Comparison of ENCODE assay signal across 8 mouse cellular contexts in the genomic region with DNA sequence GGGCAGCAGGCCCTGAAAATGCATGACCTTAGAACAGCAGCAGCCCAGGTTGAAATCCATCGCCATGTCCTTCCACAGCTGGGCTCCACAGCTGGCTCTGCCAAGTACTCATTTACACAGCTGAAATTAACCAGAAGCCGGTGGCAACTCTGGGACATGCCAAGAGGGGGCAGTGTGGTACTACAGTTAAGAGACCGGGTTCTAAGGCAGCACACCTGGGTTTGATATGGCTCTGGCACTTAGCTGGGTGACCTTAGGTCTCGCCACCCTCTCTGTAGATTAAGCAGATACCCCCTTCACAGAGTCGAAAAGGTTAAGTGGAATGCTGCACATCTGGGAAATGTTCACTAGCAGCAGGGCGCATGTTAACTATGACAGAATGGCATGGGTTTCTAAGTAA. TPM values are rescaled to one million over a fixed set of nuclear protein-coding genes. Genes with fewer than 3 reads are reported as not detected.
DNase-seq lines count a peak whose midpoint lies in the region; ATAC-seq and TF ChIP-seq lines count a peak whose summit lies in the region.

No protein-coding gene starts in this region.

- no peaks in the 10 kb centered on the region for H3K79me2 ChIP-seq in MEL (ENCODE audit: control insufficient read depth, insufficient read depth, low read length, poor library complexity)

- TF ChIP-seq RAD21 in MEL (IDR thresholded peaks at IDR 0.05; ENCODE audit: low read depth, low read length), result peak; percentile 80

- 35% methylated on average over 6 of the region's 6 CpGs for WGBS in kidney, embryonic 14.5 days
- WGBS in liver, embryonic 14.5 days (ENCODE audit: insufficient replicate concordance), result 24% methylated on average over 6 of the region's 6 CpGs

- no peaks in the 10 kb centered on the region for H3K27me3 ChIP-seq in MEL (ENCODE audit: control insufficient read depth in 1 of 2, insufficient read depth in 2 of 2, low read length in 2 of 2)
- no peaks in the 10 kb centered on the region for H3K27me3 ChIP-seq in kidney, embryonic 14.5 days (ENCODE audit: control insufficient read depth, insufficient read depth, low read length)
- no peaks in the 10 kb centered on the region for H3K27me3 ChIP-seq in liver, embryonic 14.5 days (ENCODE audit: control insufficient read depth, insufficient read depth, low read length)

- H3K4me3 ChIP-seq in MEL (ENCODE audit: control insufficient read depth in 1 of 2, insufficient read depth in 1 of 2, low read depth in 2 of 2, low read length in 2 of 2), result no peak overlapping the region
- no peak overlapping the region for H3K4me3 ChIP-seq in kidney, embryonic 14.5 days (ENCODE audit: low read length)
- no peak overlapping the region for H3K4me3 ChIP-seq in liver, embryonic 14.5 days (ENCODE audit: insufficient read depth in 1 of 2, low read depth in 2 of 2, low read length in 2 of 2)

- peak; percentile 72 to 81 (median 75) for TF ChIP-seq CTCF in MEL (IDR thresholded peaks at IDR 0.05 in 2 of 3, conservative IDR thresholded peaks at IDR 0.05 in 1 of 3; ENCODE audit: control insufficient read depth in 1 of 3, insufficient read depth in 1 of 3, low read depth in 2 of 3, low read length in 3 of 3, poor library complexity in 1 of 3, severe bottlenecking in 1 of 3)
- TF ChIP-seq CTCF in liver, embryonic 14.5 days (IDR thresholded peaks at IDR 0.05; ENCODE audit: low read depth), result peak; percentile 73

- DNase-seq in 3134 (ENCODE audit: extremely low read depth, insufficient read length, low spot score) (peak; percentile 37), MEL (ENCODE audit: low read depth, low spot score) (peak; percentile 67)
- peak; percentile 76 for DNase-seq in cerebellum, adult 9-10 months
- peak; percentile 76 to 80 for DNase-seq in gastrocnemius, adult 8-10 months (ENCODE audit: low spot score in 2 of 2)
- DNase-seq in liver, embryonic 14.5 days (ENCODE audit: low read depth in 3 of 3, low spot score in 3 of 3), result peak; percentile 20 to 29 (median 24)
- peak; percentile 66 for DNase-seq in ovary, postnatal 14 days (ENCODE audit: low spot score)
- peak; percentile 80 for DNase-seq in thymus, postnatal 14 days

- H3K36me3 ChIP-seq in MEL (ENCODE audit: control insufficient read depth in 1 of 2, insufficient read depth in 2 of 2, low read length in 2 of 2), result no peaks in the 10 kb centered on the region
- no peaks in the 10 kb centered on the region for H3K36me3 ChIP-seq in kidney, embryonic 14.5 days (ENCODE audit: control insufficient read depth, insufficient read depth, low read length)
- no peaks in the 10 kb centered on the region for H3K36me3 ChIP-seq in liver, embryonic 14.5 days (replicated peaks; ENCODE audit: control insufficient read depth, insufficient read depth, low read depth)

- H3K9me3 ChIP-seq in MEL (replicated peaks; ENCODE audit: insufficient read depth, low read length), result no peaks in the 10 kb centered on the region
- H3K9me3 ChIP-seq in kidney, embryonic 14.5 days (ENCODE audit: control insufficient read depth, low read length), result no peaks in the 10 kb centered on the region
- no peaks in the 10 kb centered on the region for H3K9me3 ChIP-seq in liver, embryonic 14.5 days (ENCODE audit: control insufficient read depth, low read length)

- H3K27ac ChIP-seq in MEL (ENCODE audit: control insufficient read depth, low read depth, low read length), result no peak overlapping the region
- no peak overlapping the region for H3K27ac ChIP-seq in kidney, embryonic 14.5 days (ENCODE audit: low read depth, low read length)
- H3K27ac ChIP-seq in liver, embryonic 14.5 days, result no peak overlapping the region

- ATAC-seq in kidney, embryonic 14.5 days (ENCODE audit: low FRiP score, low TSS enrichment), result peak; percentile 32; the same call in 1 of the 2 replicates
- no peak for ATAC-seq in liver, embryonic 14.5 days (ENCODE audit: insufficient read depth)

- H3K9ac ChIP-seq in MEL (ENCODE audit: control insufficient read depth, low read depth, low read length, poor library complexity, severe bottlenecking), result no peak overlapping the region
- no peak overlapping the region for H3K9ac ChIP-seq in kidney, embryonic 14.5 days (ENCODE audit: low read depth, low read length)
- no peak overlapping the region for H3K9ac ChIP-seq in liver, embryonic 14.5 days (replicated peaks)

- H3K4me1 ChIP-seq in MEL (ENCODE audit: control insufficient read depth in 1 of 2, insufficient read depth in 2 of 2, low read length in 2 of 2), result no peaks in the 10 kb centered on the region
- peaks cover 4% of the 10 kb centered on the region; the same call in 1 of the 2 replicates for H3K4me1 ChIP-seq in kidney, embryonic 14.5 days (ENCODE audit: control insufficient read depth, insufficient read depth, low read length)
- peaks cover 0 to 1% of the 10 kb centered on the region in 2 experiments; a peak in 1 of 4 replicates for H3K4me1 ChIP-seq in liver, embryonic 14.5 days (replicated peaks; ENCODE audit: control insufficient read depth in 2 of 2, insufficient read depth in 2 of 2, low read length in 1 of 2)

- no peak for TF ChIP-seq EP300 in MEL (IDR thresholded peaks at IDR 0.05; ENCODE audit: low read depth in 1 of 2, low read length in 2 of 2)
- no peak for TF ChIP-seq EP300 in liver, embryonic 14.5 days (IDR thresholded peaks at IDR 0.05; ENCODE audit: low read depth)

- no peak for TF ChIP-seq POLR2A in MEL (IDR thresholded peaks at IDR 0.05; ENCODE audit: control insufficient read depth in 1 of 2, insufficient read depth in 1 of 2, low read depth in 1 of 2, low read length in 2 of 2, poor library complexity in 1 of 2)

- no peak overlapping the region for H3K4me2 ChIP-seq in kidney, embryonic 14.5 days (replicated peaks; ENCODE audit: low read depth, low read length)
- no peak overlapping the region for H3K4me2 ChIP-seq in liver, embryonic 14.5 days (ENCODE audit: low read depth)

TF ChIP-seq in MEL, 35 proteins besides CTCF, POLR2A, EP300 and RAD21:
- no peak for TF ChIP-seq MAFK (IDR thresholded peaks at IDR 0.05; ENCODE audit: borderline replicate concordance, low read depth, low read length)
- no peak for TF ChIP-seq USF2 (IDR thresholded peaks at IDR 0.05; ENCODE audit: borderline replicate concordance in 1 of 2, insufficient read depth in 1 of 2, low read depth in 1 of 2, low read length in 2 of 2)
- no peak for TF ChIP-seq TBP (IDR thresholded peaks at IDR 0.05; ENCODE audit: low read depth, low read length)
- peak; percentile 48; the same call in 1 of the 2 replicates for TF ChIP-seq ZC3H11A (IDR thresholded peaks at IDR 0.05; ENCODE audit: low read depth, low read length)
- TF ChIP-seq CHD2 (IDR thresholded peaks at IDR 0.05; ENCODE audit: low read length), result no peak
- no peak for TF ChIP-seq POLR2AphosphoS5 (IDR thresholded peaks at IDR 0.05; ENCODE audit: borderline replicate concordance, low read depth, low read length)
- TF ChIP-seq GABPA (IDR thresholded peaks at IDR 0.05; ENCODE audit: low read depth, low read length), result no peak
- TF ChIP-seq SMC3 (IDR thresholded peaks at IDR 0.05; ENCODE audit: low read depth, low read length), result peak; percentile 68
- TF ChIP-seq ZMIZ1 (IDR thresholded peaks at IDR 0.05; ENCODE audit: low read depth, low read length), result no peak
- TF ChIP-seq MAZ (IDR thresholded peaks at IDR 0.05; ENCODE audit: low read depth, low read length), result no peak
- TF ChIP-seq NRF1 (IDR thresholded peaks at IDR 0.05; ENCODE audit: insufficient read depth, low read depth, low read length, poor library complexity, severe bottlenecking), result no peak

RNA-seq across cellular contexts. Expression of gene Fam219a, which starts 16.8 kb away (rescaled TPM):
- total RNA-seq in MEL (2012; rRNA removed), result 0.85 and 1.5 TPM in 2 replicates
- 1 to 10 TPM in 1 of 2 experiments, not detected in 1; 3.8 TPM for polyA plus RNA-seq in MEL (2012; ENCODE audit: insufficient read depth in 1 of 2, insufficient read length in 2 of 2, low read depth in 1 of 2, low replicate concordance in 2 of 2, missing spikeins in 1 of 2)
- 10 to 100 TPM; 19.1 to 29.8 (median 24.0) TPM for total RNA-seq in gastrocnemius, adult 8-10 months (2022)
- polyA plus RNA-seq in kidney, embryonic 14.5 days (2014; fragmentation: Nextera tagmentation; extraction: Ambion mirVana), result 2.2 and 2.7 TPM in 2 replicates
- polyA plus RNA-seq in liver, embryonic 14.5 days (2012; rRNA removed), result 1.8 TPM in 2 replicates
- polyA plus RNA-seq in liver, embryonic 14.5 days (2014; fragmentation: Nextera tagmentation; extraction: Ambion mirVana), result 0.38 and 0.58 TPM in 2 replicates

RNA-seq across cellular contexts. Expression of gene Dnaic1, which starts 17.0 kb away (rescaled TPM):
- total RNA-seq in MEL (2012; rRNA removed), result not detected in 2 replicates
- not detected for polyA plus RNA-seq in MEL (2012; ENCODE audit: insufficient read depth in 1 of 2, insufficient read length in 2 of 2, low read depth in 1 of 2, low replicate concordance in 2 of 2, missing spikeins in 1 of 2)
- 1 to 10 TPM in 1 of 4 experiments, under 1 TPM in 2, not detected in 1; 0.88 to 1.1 (median 0.94) TPM for total RNA-seq in gastrocnemius, adult 8-10 months (2022)
- polyA plus RNA-seq in kidney, embryonic 14.5 days (2014; fragmentation: Nextera tagmentation; extraction: Ambion mirVana), result 2.2 and 2.4 TPM in 2 replicates
- 1.3 and 1.9 TPM in 2 replicates for polyA plus RNA-seq in liver, embryonic 14.5 days (2012; rRNA removed)
- 2.1 and 2.6 TPM in 2 replicates for polyA plus RNA-seq in liver, embryonic 14.5 days (2014; fragmentation: Nextera tagmentation; extraction: Ambion mirVana)

RNA-seq across cellular contexts. Expression of gene 1110017D15Rik, which starts 35.4 kb away (rescaled TPM):
- not detected in 2 replicates for total RNA-seq in MEL (2012; rRNA removed)
- under 1 TPM in 1 of 2 experiments, not detected in 1; 0.21 TPM for polyA plus RNA-seq in MEL (2012; ENCODE audit: insufficient read depth in 1 of 2, insufficient read length in 2 of 2, low read depth in 1 of 2, low replicate concordance in 2 of 2, missing spikeins in 1 of 2)
- not detected for total RNA-seq in gastrocnemius, adult 8-10 months (2022)
- 0.93 and 1.0 TPM in 2 replicates for polyA plus RNA-seq in kidney, embryonic 14.5 days (2014; fragmentation: Nextera tagmentation; extraction: Ambion mirVana)
- polyA plus RNA-seq in liver, embryonic 14.5 days (2012; rRNA removed), result not detected in 2 replicates
- polyA plus RNA-seq in liver, embryonic 14.5 days (2014; fragmentation: Nextera tagmentation; extraction: Ambion mirVana), result not detected in 2 replicates

RNA-seq across cellular contexts. Expression of gene AI464131, which starts 49.7 kb away (rescaled TPM):
- 1.2 and 1.5 TPM in 2 replicates for total RNA-seq in MEL (2012; rRNA removed)
- polyA plus RNA-seq in MEL (2012; ENCODE audit: insufficient read depth in 1 of 2, insufficient read length in 2 of 2, low read depth in 1 of 2, low replicate concordance in 2 of 2, missing spikeins in 1 of 2), result 1 to 10 TPM in 1 of 2 experiments, not detected in 1; 2.2 TPM
- total RNA-seq in gastrocnemius, adult 8-10 months (2022), result 100 to 1,000 TPM in 1 of 4 experiments, 10 to 100 TPM in 3; 65.9 to 101 (median 86.2) TPM
- polyA plus RNA-seq in kidney, embryonic 14.5 days (2014; fragmentation: Nextera tagmentation; extraction: Ambion mirVana), result 3.8 and 8.9 TPM in 2 replicates
- polyA plus RNA-seq in liver, embryonic 14.5 days (2012; rRNA removed), result 0.39 and 0.44 TPM in 2 replicates
- 0.33 and 0.62 TPM in 2 replicates for polyA plus RNA-seq in liver, embryonic 14.5 days (2014; fragmentation: Nextera tagmentation; extraction: Ambion mirVana)

Comparison
In these comparisons a context has a peak if more than half of its experiments do, and no peak if none do; other contexts are left out.
1. DNase-seq: peak in every context shown above with its lines; median percentile 80 in thymus, postnatal 14 days; 78 in gastrocnemius, adult 8-10 months; 76 in cerebellum, adult 9-10 months; 67 in MEL; 66 in ovary, postnatal 14 days; 37 in 3134; 24 in liver, embryonic 14.5 days.